Mouse (Mus musculus) neural tube, embryonic 11.5 days (tissue): ENCODE results near the gene Ifnl2. TPM values are rescaled to one million over a fixed set of nuclear protein-coding genes. Genes with fewer than 3 reads are reported as not detected.
"Not testable (repeated sequence)": the region's sequence is repeated elsewhere in the genome, so short reads cannot be mapped to it uniquely, and the experiment has no call there.

Experiments
- ATAC-seq: fragments of 200-750 bp; cut with Nextera tagmentation; 2 replicates; pipeline ENCODE4 v1.8.0; 2017; ENCODE audit warnings: moderate number of reproducible peaks, mild to moderate bottlenecking, moderate TSS enrichment, moderate library complexity; ENCODE audit not compliant: insufficient read depth, low FRiP score, low TSS enrichment
- DNase-seq: peaks from one replicate; pipeline ENCODE4 v3.0.0-alpha.2; 2015; ENCODE audit warnings: low spot score
- H3K27ac ChIP-seq: fragments of 300-500 bp; sonication (generic); 2 replicates; pipeline ENCODE4 v1.5.1; 2014; ENCODE audit warnings: low read depth, mild to moderate bottlenecking, low read length
- H3K27me3 ChIP-seq: fragments of 300-500 bp; sonication (generic); 2 replicates; pipeline ENCODE4 v1.6.1; 2014; ENCODE audit warnings: mild to moderate bottlenecking, low read length, mixed read lengths; ENCODE audit not compliant: control insufficient read depth, insufficient read depth
- H3K36me3 ChIP-seq: fragments of 300-500 bp; sonication (generic); 2 replicates; pipeline ENCODE4 v1.6.1; 2014; ENCODE audit warnings: mild to moderate bottlenecking, low read length, moderate library complexity, mixed read lengths; ENCODE audit not compliant: control insufficient read depth, insufficient read depth
- H3K4me1 ChIP-seq: fragments of 300-500 bp; sonication (generic); 2 replicates; pipeline ENCODE4 v1.6.1; 2014; ENCODE audit warnings: low read length, mixed read lengths; ENCODE audit not compliant: control insufficient read depth, insufficient read depth
- H3K4me2 ChIP-seq: fragments of 300-500 bp; sonication (generic); 2 replicates; pipeline ENCODE4 v1.6.1; 2014; ENCODE audit warnings: low read depth, mild to moderate bottlenecking, moderate library complexity
- H3K4me3 ChIP-seq: fragments of 300-500 bp; sonication (generic); 2 replicates; pipeline ENCODE4 v1.5.1; 2014; ENCODE audit warnings: low read depth, low read length
- H3K9ac ChIP-seq: fragments of 300-500 bp; sonication (generic); 2 replicates; pipeline ENCODE4 v1.6.1; 2014; ENCODE audit warnings: mild to moderate bottlenecking, low read length
- H3K9me3 ChIP-seq: fragments of 300-500 bp; sonication (generic); 2 replicates; pipeline ENCODE4 v1.6.1; 2016; ENCODE audit warnings: low read length; ENCODE audit not compliant: control insufficient read depth
- WGBS: fragments of 180-500 bp; shearing (Covaris S2); extraction: QIAGEN DNeasy Blood & Tissue Kit; methylation state at CpG from one replicate; pipeline ENCODE4 v1.1.7; 2014; 5-methylcytosine and 5-hydroxymethylcytosine counted together
- polyA plus RNA-seq: library from polyadenylated mRNA; unstranded; fragments of >200 nt; fragmentation: Nextera tagmentation; extraction: Ambion mirVana; gene quantifications from 2 replicates; pipeline ENCODE4 v1.2.1, GENCODE M21; 2014

Ifnl2 gene
- polyA plus RNA-seq, 1 experiment from 2014 or later = not detected

DNA sequence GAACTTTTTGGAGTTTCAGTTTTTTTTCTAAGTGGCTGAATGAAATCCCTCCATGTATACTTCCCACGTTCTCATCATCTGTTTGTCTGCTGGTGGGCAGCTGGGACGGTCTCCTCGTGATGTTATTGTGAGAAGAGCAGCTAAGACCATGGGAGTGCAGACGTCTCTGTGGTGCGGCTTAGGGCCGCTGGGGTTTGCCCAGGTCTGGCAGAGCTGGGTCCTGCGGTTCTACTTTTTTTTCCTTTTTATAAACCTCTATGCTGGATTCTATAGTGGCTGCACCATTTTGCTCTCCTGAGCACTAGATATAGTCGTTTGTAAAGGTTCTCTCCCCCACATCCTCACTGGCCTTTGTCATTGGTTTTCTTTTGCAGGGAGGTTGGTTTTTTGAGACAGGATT lies 1.2 kb upstream of the Ifnl2 start:
- Histone ChIP-seq H3K4me1 (no peaks in the 10 kb centered on the region), H3K9ac (no peak overlapping the region), H3K27me3 (no peaks in the 10 kb centered on the region), H3K36me3 (no peaks in the 10 kb centered on the region), H3K27ac (no peak overlapping the region), H3K9me3 (no peaks in the 10 kb centered on the region), H3K4me3 (no peak overlapping the region), H3K4me2 (no peak overlapping the region)
- WGBS = 77% methylated on average over 8 of the region's 8 CpGs
- no peak for DNase-seq
- no peak for ATAC-seq

- H3K9me3 ChIP-seq, H3K9ac ChIP-seq, H3K4me1 ChIP-seq, H3K4me3 ChIP-seq, H3K27me3 ChIP-seq, H3K27ac ChIP-seq, H3K36me3 ChIP-seq, ATAC-seq, DNase-seq, H3K4me2 ChIP-seq: not testable (repeated sequence)
- WGBS = 80% methylated on average over 1 of the region's 2 CpGs
Measured at GRCm38 (mm10) chr7:28509121-28509520, 1.1 kb downstream of the Ifnl2 start.

- DNase-seq = peak; percentile 36
- no peak overlapping the region for H3K4me3 ChIP-seq
- H3K4me2 ChIP-seq = no peak overlapping the region
- no peak overlapping the region for H3K27ac ChIP-seq
- no peak for ATAC-seq
- no peaks in the 10 kb centered on the region for H3K4me1 ChIP-seq
- H3K9me3 ChIP-seq = no peaks in the 10 kb centered on the region
- H3K36me3 ChIP-seq = no peaks in the 10 kb centered on the region
- no peak overlapping the region for H3K9ac ChIP-seq
- no peaks in the 10 kb centered on the region for H3K27me3 ChIP-seq
- WGBS = 9% methylated on average over 5 of the region's 5 CpGs
Measured at GRCm38 (mm10) chr7:28505585-28505984, 4.7 kb downstream of the Ifnl2 start.

- H3K36me3 ChIP-seq = no peaks in the 10 kb centered on the region
- H3K9ac ChIP-seq = no peak overlapping the region
- H3K9me3 ChIP-seq = no peaks in the 10 kb centered on the region
- DNase-seq (peak; percentile 31), ATAC-seq (no peak)
- 74% methylated on average over 11 of the region's 11 CpGs for WGBS
- no peak overlapping the region for H3K4me2 ChIP-seq
- no peak overlapping the region for H3K27ac ChIP-seq
- no peaks in the 10 kb centered on the region for H3K4me1 ChIP-seq
- no peak overlapping the region for H3K4me3 ChIP-seq
- H3K27me3 ChIP-seq = no peaks in the 10 kb centered on the region
Measured at GRCm38 (mm10) chr7:28495426-28495825, 14.8 kb downstream of the Ifnl2 start.

DNA sequence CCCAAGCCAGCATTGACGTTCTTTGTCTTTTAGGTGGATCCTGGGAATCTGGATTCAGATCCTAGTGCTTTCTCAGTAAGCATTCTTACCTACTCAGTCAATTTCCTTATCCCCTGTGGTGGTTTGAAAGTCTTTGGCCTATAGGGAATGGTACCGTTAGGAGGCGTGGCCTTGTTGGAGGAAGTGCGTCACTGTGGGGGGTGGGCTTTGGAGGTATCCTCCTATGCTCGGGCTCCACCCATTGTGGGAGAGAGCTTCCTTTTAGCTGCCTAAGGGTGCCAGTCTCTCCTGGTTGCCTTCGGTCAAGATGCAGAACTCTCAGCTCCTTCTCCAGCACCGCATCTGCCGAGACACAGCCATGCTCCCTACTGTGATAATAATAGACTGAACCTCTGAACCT lies 17.9 kb downstream of the Ifnl2 start:
- DNase-seq (no peak), ATAC-seq (no peak)
- Histone ChIP-seq H3K4me1 (no peaks in the 10 kb centered on the region; the same call in 1 of the 2 replicates), H3K4me3 (no peak overlapping the region), H3K27me3 (peaks cover 3% of the 10 kb centered on the region), H3K9me3 (no peaks in the 10 kb centered on the region), H3K9ac (no peak overlapping the region), H3K4me2 (no peak overlapping the region), H3K36me3 (no peaks in the 10 kb centered on the region), H3K27ac (no peak overlapping the region)
- WGBS = 86% methylated on average over 8 of the region's 8 CpGs

GRCm38 (mm10) chr7:28490903-28491302 lies 19.4 kb downstream of the Ifnl2 start:
- no peaks in the 10 kb centered on the region; the same call in 1 of the 2 replicates for H3K4me1 ChIP-seq
- H3K27me3 ChIP-seq = peaks cover 3% of the 10 kb centered on the region
- no peak overlapping the region for H3K4me3 ChIP-seq
- no peak overlapping the region for H3K27ac ChIP-seq
- WGBS = 32% methylated on average over 13 of the region's 14 CpGs
- no peak overlapping the region for H3K4me2 ChIP-seq
- no peak overlapping the region for H3K9ac ChIP-seq
- H3K36me3 ChIP-seq = no peaks in the 10 kb centered on the region
- no peaks in the 10 kb centered on the region for H3K9me3 ChIP-seq
- no peak for DNase-seq
- ATAC-seq = no peak

GRCm38 (mm10) chr7:28490410-28490809 lies 19.8 kb downstream of the Ifnl2 start:
- DNase-seq (peak; percentile 38), ATAC-seq (no peak)
- Histone ChIP-seq H3K9ac (no peak overlapping the region), H3K4me2 (no peak overlapping the region), H3K27ac (no peak overlapping the region), H3K9me3 (no peaks in the 10 kb centered on the region), H3K27me3 (peaks cover 3% of the 10 kb centered on the region), H3K4me1 (no peaks in the 10 kb centered on the region; the same call in 1 of the 2 replicates), H3K36me3 (no peaks in the 10 kb centered on the region), H3K4me3 (no peak overlapping the region)
- 5% methylated on average over 10 of the region's 10 CpGs for WGBS

DNA sequence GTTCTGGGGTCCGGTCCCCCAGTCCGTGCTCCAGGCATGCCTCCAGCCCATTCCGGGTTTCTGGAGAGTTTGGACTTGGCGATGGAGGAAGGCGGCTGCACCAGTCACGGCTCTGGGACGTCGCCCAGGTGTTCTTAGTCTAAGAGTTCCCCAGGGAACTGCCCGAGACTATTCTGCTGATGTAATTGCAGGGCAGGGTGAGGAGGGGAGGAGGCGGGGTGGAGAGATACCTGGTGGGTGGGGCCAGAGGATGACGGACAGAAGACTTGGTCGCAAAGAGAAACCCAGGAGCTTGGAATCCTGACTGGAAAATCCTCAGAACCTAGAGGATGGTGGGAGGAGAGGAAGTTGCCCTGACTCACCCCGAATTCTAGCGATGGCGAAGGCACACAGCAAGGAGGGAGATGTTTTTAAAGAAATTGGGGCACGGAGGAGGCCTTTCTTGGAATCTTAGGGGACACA lies 22.2 kb downstream of the Ifnl2 start:
- no peak for DNase-seq
- Histone ChIP-seq H3K4me3 (no peak overlapping the region), H3K4me2 (peak overlapping the region; percentile 23)

DNA sequence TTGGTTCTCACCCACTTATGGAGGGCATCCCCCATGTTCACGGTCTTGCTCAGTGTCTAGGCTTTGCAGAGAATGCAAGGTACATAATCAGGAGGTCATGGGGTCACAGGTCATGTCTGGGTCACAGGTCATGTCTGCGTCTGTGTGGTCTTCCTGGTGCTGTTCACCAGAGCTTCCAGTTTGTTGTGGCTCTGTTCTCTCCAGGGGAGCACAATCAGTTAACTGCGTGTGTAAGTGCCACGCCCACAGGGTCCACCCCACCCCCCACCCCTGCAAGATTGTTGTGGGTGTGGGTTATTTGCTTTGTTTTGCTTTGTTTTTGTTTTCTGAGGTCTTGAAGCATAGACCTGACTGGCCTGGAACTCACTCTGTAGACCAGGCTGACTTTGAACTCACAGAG lies 26.1 kb downstream of the Ifnl2 start:
- Histone ChIP-seq H3K36me3 (no peaks in the 10 kb centered on the region), H3K4me3 (no peak overlapping the region), H3K9ac (no peak overlapping the region), H3K4me2 (no peak overlapping the region), H3K9me3 (no peaks in the 10 kb centered on the region), H3K4me1 (no peaks in the 10 kb centered on the region; the same call in 1 of the 2 replicates), H3K27ac (no peak overlapping the region), H3K27me3 (peaks cover 3% of the 10 kb centered on the region)
- no peak for DNase-seq
- 19% methylated on average over 4 of the region's 4 CpGs for WGBS
- no peak for ATAC-seq

More for the DNA sequence above, 22.2 kb downstream of the Ifnl2 start:
- WGBS = 3% methylated on average over 16 of the region's 16 CpGs
- no peak for ATAC-seq
- Histone ChIP-seq H3K9ac (no peak overlapping the region), H3K27me3 (peaks cover 3% of the 10 kb centered on the region), H3K4me1 (no peaks in the 10 kb centered on the region; the same call in 1 of the 2 replicates), H3K36me3 (no peaks in the 10 kb centered on the region), H3K27ac (no peak overlapping the region), H3K9me3 (no peaks in the 10 kb centered on the region)
